Mouse (Mus musculus) liver, embryonic 14.5 days (tissue): Measurements from ENCODE around the gene 4921530L21Rik. TPM values are rescaled to one million over a fixed set of nuclear protein-coding genes. Genes with fewer than 3 reads are reported as not detected.

ENCODE experiments used
- ATAC-seq: fragments of 200-750 bp; cut with Nextera tagmentation; 2 replicates; pipeline ENCODE4 v1.8.0; 2017; ENCODE audit warnings: moderate number of reproducible peaks, mild to moderate bottlenecking, moderate library complexity; ENCODE audit not compliant: insufficient read depth
- DNase-seq, 3 experiments: peaks; one replicate each; pipeline ENCODE4 v3.0.0-alpha.2; 2012 to 2013; ENCODE audit warnings: low read depth in 3 of 3, low spot score in 3 of 3
- H3K27ac ChIP-seq: fragments of 300-500 bp; sonication (generic); 2 replicates; pipeline ENCODE4 v1.5.1; 2014; ENCODE audit warnings: moderate library complexity, mild to moderate bottlenecking, control low read depth, inconsistent platforms
- H3K27me3 ChIP-seq: fragments of 300-500 bp; sonication (generic); 2 replicates; pipeline ENCODE4 v1.6.1; 2014; ENCODE audit warnings: mild to moderate bottlenecking, low read length, moderate library complexity; ENCODE audit not compliant: control insufficient read depth, insufficient read depth
- H3K36me3 ChIP-seq: fragments of 300-500 bp; sonication (generic); replicated peaks from 2 replicates; pipeline ENCODE4 v1.6.1; 2014; ENCODE audit warnings: low read depth; ENCODE audit not compliant: control insufficient read depth, insufficient read depth
- H3K4me1 ChIP-seq, 2 experiments: fragments of 200-500 bp in 1 of 2; fragments of 300-500 bp in 1 of 2; sonication (generic) in 1 of 2; replicated peaks; 2 replicates each; pipeline ENCODE4 v1.6.1; 2012 to 2014; ENCODE audit warnings: antibody characterized with exemption in 1 of 2, inconsistent platforms in 1 of 2, low read length in 1 of 2; ENCODE audit not compliant: control insufficient read depth in 2 of 2, insufficient read depth in 2 of 2
- H3K4me2 ChIP-seq: fragments of 300-500 bp; sonication (generic); 2 replicates; pipeline ENCODE4 v1.6.1; 2014; ENCODE audit warnings: low read depth, mild to moderate bottlenecking, control low read depth, moderate library complexity
- H3K4me3 ChIP-seq, 2 experiments: fragments of 200-500 bp in 1 of 2; fragments of 300-500 bp in 1 of 2; sonication (generic) in 1 of 2; 2 replicates each; pipeline ENCODE4 v1.5.1; 2012 to 2014; ENCODE audit warnings: low read depth in 2 of 2, low read length in 2 of 2, mild to moderate bottlenecking in 2 of 2, control low read depth in 1 of 2, inconsistent platforms in 1 of 2, moderate library complexity in 1 of 2; ENCODE audit not compliant: insufficient read depth in 1 of 2
- H3K9ac ChIP-seq: fragments of 300-500 bp; sonication (generic); replicated peaks from 2 replicates; pipeline ENCODE4 v1.6.1; 2014; ENCODE audit warnings: mild to moderate bottlenecking, control low read depth, moderate library complexity
- H3K9me3 ChIP-seq: fragments of 300-500 bp; sonication (generic); 2 replicates; pipeline ENCODE4 v1.6.1; 2016; ENCODE audit warnings: low read length, mixed read lengths; ENCODE audit not compliant: control insufficient read depth
- CTCF ChIP-seq: IDR thresholded peaks from 2 replicates; pipeline ENCODE4 v1.5.1; 2016; ENCODE audit warnings: antibody characterized with exemption, low read depth, control low read depth
- EP300 ChIP-seq: IDR thresholded peaks from 2 replicates; pipeline ENCODE4 v1.6.1; 2016; ENCODE audit warnings: antibody characterized with exemption, low read depth
- WGBS: fragments of 180-500 bp; shearing (Covaris S2); extraction: QIAGEN DNeasy Blood & Tissue Kit; methylation state at CpG from one replicate; pipeline ENCODE4 v1.1.7; 2014; ENCODE audit not compliant: insufficient replicate concordance; 5-methylcytosine and 5-hydroxymethylcytosine counted together
- polyA plus RNA-seq, 2 experiments: library from polyadenylated mRNA; depleted of rRNA in 1 of 2; stranded (reverse) in 1 of 2; unstranded in 1 of 2; fragments of >200 nt; fragmentation: Nextera tagmentation in 1 of 2; extraction: Ambion mirVana in 1 of 2; gene quantifications; 2 replicates each; pipeline versions ENCODE4 v1.2.1 to v1.2.3; 2012 to 2014

4921530L21Rik gene
- polyA plus RNA-seq, 2 experiments: not detected

DNA sequence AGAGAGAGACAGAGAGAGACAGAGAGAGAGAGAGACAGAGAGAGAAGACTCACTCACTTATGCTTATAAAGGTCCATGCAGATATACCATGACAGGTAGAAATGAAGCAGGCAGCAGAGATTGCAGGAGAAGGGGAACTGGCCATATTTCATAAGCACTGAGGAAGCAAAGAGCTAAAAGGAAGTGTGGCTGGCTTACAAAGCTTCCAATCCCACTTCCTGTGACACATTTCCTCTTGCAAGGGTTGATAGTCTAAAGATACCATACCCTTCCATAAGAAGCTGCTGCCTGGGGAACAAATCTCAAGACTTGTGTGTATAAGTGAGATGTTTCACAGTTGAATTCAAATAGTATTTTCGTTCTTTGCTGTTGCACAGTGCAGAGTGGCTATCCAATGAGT is 45.7 kb downstream of the 4921530L21Rik start:
- TF ChIP-seq CTCF (no peak), EP300 (no peak)
- H3K36me3 ChIP-seq: no peaks in the 10 kb centered on the region
- WGBS: 56% methylated on average over 1 of the region's 1 CpGs

DNA sequence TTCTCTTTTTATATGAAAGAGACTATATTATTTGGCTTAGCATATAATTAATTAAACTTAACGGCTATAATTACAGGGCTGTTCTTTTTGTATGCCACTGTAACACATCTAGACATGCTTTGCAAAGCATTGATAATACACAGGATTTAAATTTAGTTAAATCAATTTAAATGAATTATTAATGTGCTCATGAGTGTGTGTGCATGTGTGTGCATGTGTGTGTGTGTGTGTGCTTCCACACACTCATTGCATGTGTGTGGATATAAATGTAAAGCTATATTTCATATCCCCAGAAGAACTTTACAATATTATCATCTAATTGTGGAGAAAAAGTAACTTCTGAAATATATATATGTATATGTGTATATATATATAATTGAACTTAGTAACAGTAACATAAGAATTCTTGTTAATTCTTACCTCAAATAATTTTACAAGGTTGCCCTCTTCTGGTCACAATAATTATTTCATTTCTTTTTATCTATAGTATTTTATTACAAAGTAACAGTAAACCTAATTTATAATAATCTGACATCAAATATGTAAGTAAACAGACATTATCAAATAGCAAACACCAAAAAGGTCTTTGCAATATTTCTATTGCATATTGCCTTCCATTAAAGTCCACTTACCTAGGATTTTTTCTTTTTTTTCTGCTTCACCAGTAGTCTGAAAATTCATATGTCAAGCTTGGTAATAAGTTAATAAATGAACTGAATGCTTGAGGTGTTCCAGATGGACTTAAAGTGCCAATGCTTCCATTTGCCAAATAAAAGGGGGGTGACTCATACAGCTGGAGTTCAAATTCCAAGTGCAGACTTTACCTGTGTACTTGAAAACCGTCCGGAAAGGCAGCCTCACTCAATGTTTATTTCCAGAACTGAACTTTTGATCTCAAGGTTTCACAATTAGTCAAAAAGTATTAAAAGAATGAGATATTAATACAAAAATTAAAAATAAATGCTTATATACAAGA is 47.0 kb downstream of the 4921530L21Rik start:
- no peaks in the 10 kb centered on the region for H3K27me3 ChIP-seq
- H3K4me3 ChIP-seq: no peak overlapping the region
- no peak overlapping the region for H3K4me2 ChIP-seq
- no peak overlapping the region for H3K9ac ChIP-seq
- H3K27ac ChIP-seq: no peak overlapping the region
- no peaks in the 10 kb centered on the region for H3K4me1 ChIP-seq
- H3K36me3 ChIP-seq: no peaks in the 10 kb centered on the region
- 67% methylated on average over 3 of the region's 3 CpGs for WGBS
- no peak for TF ChIP-seq EP300
- TF ChIP-seq CTCF: no peak
- ATAC-seq: no peak
- H3K9me3 ChIP-seq: no peaks in the 10 kb centered on the region
- no peak for DNase-seq

More for the DNA sequence above, 45.7 kb downstream of the 4921530L21Rik start:
- no peak overlapping the region for H3K27ac ChIP-seq
- no peak overlapping the region for H3K9ac ChIP-seq
- no peak for DNase-seq
- no peak for ATAC-seq
- H3K4me2 ChIP-seq: no peak overlapping the region
- no peak overlapping the region for H3K4me3 ChIP-seq
- no peaks in the 10 kb centered on the region for H3K27me3 ChIP-seq
- H3K9me3 ChIP-seq: no peaks in the 10 kb centered on the region
- H3K4me1 ChIP-seq: no peaks in the 10 kb centered on the region
